14 mouse cellular contexts compared by ENCODE assay signal in genomic region chr12:17752828-17753227, GRCm38 (mm10).
DNase-seq lines count a peak whose midpoint lies in the region; ATAC-seq lines count a peak whose summit lies in the region.
"Had no signal": no experiment of that assay in that cellular context is flagged by ENCODE, and none has a peak within 500 bp of the region (broad histone marks: within the 10 kb centered on the region; RNA-seq: fewer than 3 reads in every experiment).

No protein-coding gene starts in this region.

- H3K9ac ChIP-seq in forebrain, embryonic 15.5 days (replicated peaks) = no peak overlapping the region
- no peak overlapping the region for H3K9ac ChIP-seq in neural tube, embryonic 14.5 days (replicated peaks; ENCODE audit: low read depth, low read length)
- H3K9ac ChIP-seq: heart, embryonic 13.5 days had no signal

- ATAC-seq in forebrain, embryonic 15.5 days (replicated peaks) = peak; percentile 63
- ATAC-seq in neural tube, embryonic 14.5 days (ENCODE audit: low read depth) = peak; percentile 38; the same call in 1 of the 2 replicates
- ATAC-seq: inflammation-experienced regulatory T-cells, adult 6 months had no signal

- DNase-seq in cerebellum, postnatal 10 days = peak; percentile 57 to 58
- DNase-seq in cerebellum, postnatal 4 days (ENCODE audit: low spot score in 2 of 2) = no peak
- DNase-seq in limb, embryonic 10.5 days (ENCODE audit: low spot score) = no peak
- no peak for DNase-seq in urinary bladder, postnatal 4 days (ENCODE audit: low spot score in 2 of 2)
- DNase-seq in heart, adult 11 months = no peak
- DNase-seq in lung, postnatal 36 days = no peak
- DNase-seq: adrenal gland, postnatal 10 days; gastrocnemius, postnatal 25 days; kidney, postnatal 10 days had no signal

- peak overlapping the region; percentile 45 for H3K27ac ChIP-seq in forebrain, embryonic 15.5 days (replicated peaks)
- H3K27ac ChIP-seq in limb, embryonic 10.5 days = 0 out of 2 replicates have a peak overlapping the region, but pooled peaks have one; percentile 0
- no peak overlapping the region for H3K27ac ChIP-seq in neural tube, embryonic 14.5 days (ENCODE audit: low read depth, low read length)
- H3K27ac ChIP-seq: heart, embryonic 13.5 days; left cerebral cortex, adult 2 months had no signal

- WGBS in forebrain, embryonic 15.5 days = 9% methylated on average over 5 of the region's 5 CpGs
- WGBS in limb, embryonic 10.5 days = 63% methylated on average over 5 of the region's 5 CpGs
- WGBS in neural tube, embryonic 14.5 days = 42% methylated on average over 5 of the region's 5 CpGs

- H3K4me2 ChIP-seq in forebrain, embryonic 15.5 days (replicated peaks) = no peak overlapping the region
- H3K4me2 ChIP-seq in neural tube, embryonic 14.5 days (ENCODE audit: low read depth, low read length) = no peak overlapping the region
- H3K4me2 ChIP-seq: heart, embryonic 13.5 days had no signal

- H3K9me3 ChIP-seq in forebrain, embryonic 15.5 days = no peaks in the 10 kb centered on the region
- no peaks in the 10 kb centered on the region for H3K9me3 ChIP-seq in limb, embryonic 10.5 days (replicated peaks)
- H3K9me3 ChIP-seq in neural tube, embryonic 14.5 days (ENCODE audit: control insufficient read depth, low read length) = no peaks in the 10 kb centered on the region
- H3K9me3 ChIP-seq: heart, embryonic 13.5 days had no signal

- H3K4me1 ChIP-seq in forebrain, embryonic 15.5 days = peaks cover 27% of the 10 kb centered on the region
- peaks cover 2% of the 10 kb centered on the region for H3K4me1 ChIP-seq in limb, embryonic 10.5 days
- peaks cover under 1% of the 10 kb centered on the region; the same call in 1 of the 2 replicates for H3K4me1 ChIP-seq in neural tube, embryonic 14.5 days (ENCODE audit: control insufficient read depth, insufficient read depth, low read length)

- H3K27me3 ChIP-seq in forebrain, embryonic 15.5 days = no peaks in the 10 kb centered on the region
- H3K27me3 ChIP-seq in limb, embryonic 10.5 days (ENCODE audit: low read depth, poor library complexity, severe bottlenecking) = no peaks in the 10 kb centered on the region
- H3K27me3 ChIP-seq in neural tube, embryonic 14.5 days (ENCODE audit: control insufficient read depth, insufficient read depth, low read length) = no peaks in the 10 kb centered on the region
- H3K27me3 ChIP-seq: heart, embryonic 13.5 days had no signal

- no peaks in the 10 kb centered on the region for H3K36me3 ChIP-seq in forebrain, embryonic 15.5 days
- H3K36me3 ChIP-seq in limb, embryonic 10.5 days = peaks cover 5% of the 10 kb centered on the region; the same call in 1 of the 2 replicates
- H3K36me3 ChIP-seq in neural tube, embryonic 14.5 days (ENCODE audit: control insufficient read depth, insufficient read depth, low read length) = no peaks in the 10 kb centered on the region
- H3K36me3 ChIP-seq: heart, embryonic 13.5 days had no signal

- H3K4me3 ChIP-seq in forebrain, embryonic 15.5 days = no peak overlapping the region
- H3K4me3 ChIP-seq in limb, embryonic 10.5 days = no peak overlapping the region
- no peak overlapping the region for H3K4me3 ChIP-seq in neural tube, embryonic 14.5 days (ENCODE audit: low read depth, low read length)
- H3K4me3 ChIP-seq: heart, embryonic 13.5 days; left cerebral cortex, adult 2 months had no signal

Comparison
In these comparisons a context has a peak if more than half of its experiments do, and no peak if none do; other contexts are left out.
1. DNase-seq: peak in cerebellum, postnatal 10 days (2 of 2); none in cerebellum, postnatal 4 days (0 of 2), limb, embryonic 10.5 days (single experiment), urinary bladder, postnatal 4 days (0 of 2), heart, adult 11 months (single experiment) and lung, postnatal 36 days (single experiment).